ENCODE assay signal across 15 mouse cellular contexts in the genomic region with DNA sequence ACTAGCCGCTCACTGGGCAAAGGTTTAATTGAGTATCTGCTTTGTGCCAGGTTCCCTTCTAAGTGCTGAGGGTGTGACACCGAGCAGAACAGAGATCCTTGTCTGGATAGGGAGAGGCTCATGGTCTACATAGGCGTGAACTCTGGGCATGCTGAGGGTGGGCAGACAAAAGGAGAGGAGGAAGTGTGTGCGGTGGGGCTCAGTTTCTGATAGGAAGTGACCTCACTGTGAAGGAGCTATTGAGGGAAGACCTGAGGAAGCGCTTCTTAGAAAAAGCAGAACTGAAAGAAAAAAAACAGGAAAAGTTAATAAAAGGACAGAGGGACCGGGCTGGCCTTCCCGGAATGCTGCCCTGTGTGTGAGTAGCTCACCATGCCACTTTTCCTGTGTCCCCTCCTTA.
DNase-seq lines count a peak whose midpoint lies in the region; ATAC-seq and TF ChIP-seq lines count a peak whose summit lies in the region.
"Had no signal": no experiment of that assay in that cellular context is flagged by ENCODE, and none has a peak within 500 bp of the region (broad histone marks: within the 10 kb centered on the region; RNA-seq: fewer than 3 reads in every experiment).

No protein-coding gene starts in this region.

- H3K4me2 ChIP-seq in liver, embryonic 12.5 days = no peak overlapping the region
- H3K4me2 ChIP-seq: hindbrain, embryonic 12.5 days had no signal

- no peak overlapping the region for H3K9ac ChIP-seq in liver, adult 2 months (ENCODE audit: low read depth, low read length)
- H3K9ac ChIP-seq in liver, embryonic 12.5 days = no peak overlapping the region
- H3K9ac ChIP-seq: hindbrain, embryonic 12.5 days; liver, embryonic 14.5 days had no signal

- no peaks in the 10 kb centered on the region for H3K9me3 ChIP-seq in liver, embryonic 12.5 days (replicated peaks)
- H3K9me3 ChIP-seq: hindbrain, embryonic 12.5 days had no signal

- H3K79me2 ChIP-seq in liver, adult 2 months (ENCODE audit: control insufficient read depth, insufficient read depth, low read length) = no peaks in the 10 kb centered on the region

- no peak for TF ChIP-seq POLR2A in liver, adult 2 months (IDR thresholded peaks at IDR 0.05; ENCODE audit: extremely low read depth, insufficient read depth, low read length)

- DNase-seq in liver, adult 2 months (ENCODE audit: extremely low read depth, low read depth, low spot score) = peak; percentile 37
- peak; percentile 37 for DNase-seq in lung, postnatal 14 days
- DNase-seq in splenic B cell, adult 2 months (ENCODE audit: low read depth, low spot score) = peak; percentile 62
- no peak for DNase-seq in left cerebral cortex, postnatal 14 days (ENCODE audit: low spot score in 2 of 2)
- no peak for DNase-seq in gastrocnemius, postnatal 10 days
- DNase-seq: adrenal gland, postnatal 10 days; cerebellum, postnatal 25 days; gastrocnemius, postnatal 36 days; right cerebral cortex, postnatal 25 days had no signal

- intact Hi-C loops in left cerebral cortex, postnatal 14 days (cut with DNase I) = no loop called here

- peaks cover 6% of the 10 kb centered on the region; the same call in 1 of the 2 replicates for H3K4me1 ChIP-seq in liver, adult 2 months (ENCODE audit: control insufficient read depth, insufficient read depth, low read length)
- H3K4me1 ChIP-seq in liver, embryonic 12.5 days = no peaks in the 10 kb centered on the region; the same call in 1 of the 2 replicates

- no peak for TF ChIP-seq CTCF in liver, adult 2 months (IDR thresholded peaks at IDR 0.05; ENCODE audit: low read depth, low read length)

- 70% methylated on average over 7 of the region's 7 CpGs for WGBS in liver, adult 2 months
- WGBS in liver, embryonic 12.5 days (ENCODE audit: insufficient replicate concordance) = 16% methylated on average over 7 of the region's 7 CpGs

- H3K27me3 ChIP-seq in liver, adult 2 months (ENCODE audit: control insufficient read depth, insufficient read depth, low read length) = no peaks in the 10 kb centered on the region; the same call in 1 of the 2 replicates
- 0 out of 2 replicates have a peak, but pooled peaks cover 3% of the 10 kb centered on the region for H3K27me3 ChIP-seq in liver, embryonic 12.5 days (replicated peaks)
- H3K27me3 ChIP-seq in splenic B cell, adult 2 months (ENCODE audit: control insufficient read depth, insufficient read depth, low read length, poor library complexity, severe bottlenecking) = no peaks in the 10 kb centered on the region
- H3K27me3 ChIP-seq: hindbrain, embryonic 12.5 days had no signal

- H3K4me3 ChIP-seq in liver, adult 2 months (ENCODE audit: insufficient read depth, low read depth, low read length) = no peak overlapping the region
- no peak overlapping the region for H3K4me3 ChIP-seq in liver, embryonic 12.5 days
- H3K4me3 ChIP-seq: erythroblast, embryonic 14.5 days; hindbrain, embryonic 12.5 days; layer of hippocampus, adult 2 months had no signal

- H3K27ac ChIP-seq in liver, adult 2 months (replicated peaks; ENCODE audit: insufficient read depth, low read depth, low read length) = no peak overlapping the region
- no peak overlapping the region for H3K27ac ChIP-seq in liver, embryonic 12.5 days
- H3K27ac ChIP-seq: hindbrain, embryonic 12.5 days; layer of hippocampus, adult 2 months; liver, embryonic 14.5 days had no signal

- no peak for ATAC-seq in liver, embryonic 12.5 days
- peak; percentile 76 to 88 for ATAC-seq in hematopoietic stem cell, adult 5-6 weeks (replicated peaks in 1 of 2; ENCODE audit: insufficient read depth in 1 of 2, low FRiP score in 2 of 2, low TSS enrichment in 1 of 2, low read depth in 1 of 2, poor library complexity in 2 of 2, severe bottlenecking in 2 of 2)

- H3K36me3 ChIP-seq in liver, adult 2 months (ENCODE audit: control insufficient read depth, insufficient read depth, low read length) = no peaks in the 10 kb centered on the region
- no peaks in the 10 kb centered on the region for H3K36me3 ChIP-seq in liver, embryonic 12.5 days
- H3K36me3 ChIP-seq in splenic B cell, adult 2 months (ENCODE audit: control insufficient read depth, insufficient read depth, low read length, poor library complexity, severe bottlenecking) = no peaks in the 10 kb centered on the region
- H3K36me3 ChIP-seq: hindbrain, embryonic 12.5 days had no signal

Comparison
In these comparisons a context has a peak if more than half of its experiments do, and no peak if none do; other contexts are left out.
1. DNase-seq: peak in liver, adult 2 months (single experiment), lung, postnatal 14 days (single experiment) and splenic B cell, adult 2 months (single experiment); none in left cerebral cortex, postnatal 14 days (0 of 2) and gastrocnemius, postnatal 10 days (single experiment).